Mouse (Mus musculus) kidney, adult 8-10 months (tissue): ENCODE measurements around the gene Gm49322.

ENCODE experiments used
- DNase-seq, 2 experiments: peaks; one replicate each; pipeline ENCODE4 v3.0.0; 2022

Gm49322 gene

DNA sequence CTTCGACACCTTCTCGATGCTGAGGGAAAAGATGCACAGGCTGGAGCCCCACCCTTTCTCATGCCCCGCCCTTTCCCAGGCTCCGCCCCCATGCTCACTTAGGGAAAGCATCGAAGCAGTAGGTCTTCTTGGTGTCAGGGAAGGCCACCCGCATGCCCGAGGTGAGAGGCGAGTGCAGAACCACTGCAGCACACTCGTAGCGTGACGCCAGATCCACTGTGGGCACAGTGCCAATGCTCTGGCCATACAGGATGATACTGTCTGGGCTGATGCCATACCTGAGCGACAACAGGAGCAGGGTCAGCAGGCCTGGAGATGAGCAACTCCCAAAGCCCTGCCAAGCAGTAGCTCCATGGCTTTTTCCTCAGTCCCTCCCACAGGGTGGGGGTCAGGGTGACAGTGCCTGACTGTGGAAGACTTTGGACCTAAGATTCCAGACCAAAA, 21.8 kb upstream of the Gm49322 start:
- DNase-seq = peak; percentile 77 to 78

DNA sequence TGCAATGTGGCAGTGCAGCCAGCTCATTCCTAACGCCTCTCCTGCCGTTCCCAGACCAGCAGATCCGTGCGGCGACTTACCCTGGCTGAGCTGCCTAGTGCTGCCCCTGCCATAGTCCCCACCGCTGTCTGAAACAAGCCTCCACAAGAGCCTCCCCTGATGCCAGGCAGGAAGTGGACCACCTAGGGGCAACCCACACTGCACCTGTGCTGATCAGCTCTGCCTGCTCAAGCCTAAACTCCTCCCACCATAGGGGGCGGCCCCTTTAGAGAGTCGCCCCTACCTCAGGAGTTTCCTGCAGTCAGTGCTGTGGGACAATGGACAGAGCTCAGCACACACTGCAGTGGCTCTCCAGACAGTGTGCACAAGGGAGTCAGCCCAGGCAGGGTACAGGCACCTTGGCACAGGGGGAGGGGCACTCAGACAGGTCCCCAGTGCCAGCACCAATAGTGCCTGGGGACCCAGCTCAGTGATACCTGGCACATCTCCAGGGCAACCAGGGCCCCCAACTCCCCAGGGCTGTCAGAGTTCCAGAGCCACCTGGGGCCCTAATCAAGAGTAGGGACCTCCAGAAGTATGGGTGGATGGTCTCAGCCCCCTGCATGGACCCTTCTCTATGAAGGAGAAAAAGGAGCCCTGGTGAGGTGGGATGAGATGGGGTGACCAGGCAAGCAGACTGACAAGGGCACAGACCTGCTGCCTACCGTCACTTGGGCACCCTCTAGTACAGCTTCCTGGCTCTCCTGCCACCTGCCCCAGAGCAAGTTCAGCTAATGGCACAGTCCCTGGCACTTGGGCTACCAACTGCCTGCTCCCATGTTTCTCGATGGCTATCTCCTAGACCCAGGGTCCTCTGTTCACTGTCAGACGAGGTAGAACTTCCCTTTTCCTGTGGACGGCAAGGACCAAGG, 20.9 kb upstream of the Gm49322 start:
- no peak for DNase-seq

- DNase-seq = no peak
Observed at GRCm38 (mm10) chr10:80585581-80585980, 20.2 kb upstream of the Gm49322 start.

DNA sequence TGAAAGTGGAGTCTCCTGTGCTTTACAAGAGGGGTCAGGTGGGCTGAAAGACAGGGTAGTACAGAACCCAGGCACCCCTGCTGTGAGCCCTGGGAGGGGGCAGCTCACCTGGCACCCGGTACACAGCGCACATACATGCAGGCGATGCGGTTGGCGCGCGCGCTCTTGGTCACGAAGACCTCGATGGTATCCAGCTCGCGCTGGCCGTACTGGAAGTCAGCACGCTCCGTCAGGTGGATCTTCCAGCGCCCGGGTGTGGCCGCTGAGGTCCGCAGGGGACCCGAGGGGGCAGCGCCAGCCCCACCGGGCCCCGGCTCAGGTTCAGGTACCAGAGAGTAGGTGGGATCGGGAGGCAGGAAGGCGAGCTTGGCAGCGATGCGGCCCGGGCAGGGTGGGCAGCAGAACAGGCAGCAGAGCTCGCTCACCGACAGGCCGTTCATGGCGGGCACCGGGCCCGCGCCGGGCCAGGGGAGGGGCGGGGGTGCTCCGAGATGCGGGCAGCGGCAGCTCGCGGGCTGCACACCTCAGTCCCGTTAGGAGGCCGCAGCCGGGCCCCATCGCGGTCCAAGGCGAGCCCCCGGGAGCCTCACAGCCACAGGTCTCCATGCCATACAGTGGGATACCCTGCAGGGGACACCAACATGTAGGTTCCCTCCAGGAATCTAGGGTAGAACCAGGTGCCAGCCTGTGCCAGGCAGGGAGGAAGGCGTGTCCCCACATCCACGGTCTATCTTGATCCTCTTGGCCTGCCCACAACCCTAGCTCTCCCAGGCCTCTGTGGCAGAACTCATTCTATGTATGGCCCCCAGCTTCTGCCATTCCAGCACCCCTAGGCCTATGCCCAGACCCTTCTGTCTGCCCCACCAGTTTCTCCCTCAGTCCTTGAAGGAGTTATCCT, 19.2 kb upstream of the Gm49322 start:
- no peak for DNase-seq

GRCm38 (mm10) chr10:80587305-80587657, 18.5 kb upstream of the Gm49322 start:
- peak; percentile 51 to 53 for DNase-seq

GRCm38 (mm10) chr10:80589127-80589878, 16.5 kb upstream of the Gm49322 start:
- DNase-seq = no peak

DNA sequence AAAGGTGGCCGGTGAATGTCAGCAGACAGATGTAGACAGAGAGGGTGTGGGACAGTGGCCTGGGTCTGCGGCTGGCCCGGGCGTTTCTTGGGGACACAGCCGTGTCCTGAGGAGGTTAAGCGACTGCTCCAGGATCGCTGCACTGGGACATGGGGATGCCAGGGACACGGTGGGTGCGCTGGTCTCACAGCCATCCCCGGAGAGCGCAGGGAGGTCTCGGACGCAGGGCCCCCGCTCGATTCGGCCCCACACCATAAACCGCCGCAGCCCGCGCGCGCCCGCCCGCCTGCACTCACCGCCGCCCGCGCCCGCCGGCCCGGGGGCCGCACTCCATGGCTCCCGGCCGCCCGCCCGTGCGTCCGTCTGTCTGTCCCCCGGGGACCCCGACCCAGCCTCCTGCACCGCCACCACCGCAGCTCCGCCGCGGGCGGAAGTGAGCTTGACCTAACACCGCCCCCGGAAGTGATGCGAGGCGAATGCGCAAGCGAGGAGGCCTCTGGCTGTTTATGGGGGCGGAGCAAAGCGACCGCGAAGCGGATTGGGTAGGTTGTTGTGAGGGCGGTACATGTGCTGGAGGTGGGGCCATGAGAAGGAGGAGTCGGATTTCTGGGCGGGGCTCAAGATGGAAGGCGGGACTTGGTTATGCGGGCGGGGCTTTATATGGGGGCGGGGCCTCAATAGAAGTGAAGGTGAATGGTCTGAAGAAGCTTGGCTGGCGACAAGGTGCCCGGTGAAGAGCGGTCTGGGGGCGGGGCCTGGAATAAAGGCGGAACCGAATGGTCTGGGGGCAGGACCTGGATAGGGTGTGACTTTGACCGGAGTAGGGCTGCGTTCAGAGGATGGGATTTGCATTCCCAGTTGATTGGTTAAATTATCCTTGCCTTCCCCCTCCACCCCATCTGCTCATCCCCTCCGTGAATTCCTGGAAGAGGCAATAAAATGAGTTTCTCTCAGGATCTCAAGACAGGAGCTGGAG, 15.7 kb upstream of the Gm49322 start, which contains the start of gene Abhd17a:
TSS of gene Abhd17a (minus strand) at position 463 of the 976 bp plus-strand sequence.
- DNase-seq = peak; percentile 96

- no peak for DNase-seq
Observed at GRCm38 (mm10) chr10:80596318-80596717, 9.5 kb upstream of the Gm49322 start.

GRCm38 (mm10) chr10:80602698-80603325, 3.0 kb upstream of the Gm49322 start, which contains the start of the genes Scamp4 and Adat3:
Gene Scamp4 (plus strand): TSS chr10:80602872.
Gene Adat3 (plus strand): TSS chr10:80602880.
- DNase-seq = peak; percentile 92 to 96

DNA sequence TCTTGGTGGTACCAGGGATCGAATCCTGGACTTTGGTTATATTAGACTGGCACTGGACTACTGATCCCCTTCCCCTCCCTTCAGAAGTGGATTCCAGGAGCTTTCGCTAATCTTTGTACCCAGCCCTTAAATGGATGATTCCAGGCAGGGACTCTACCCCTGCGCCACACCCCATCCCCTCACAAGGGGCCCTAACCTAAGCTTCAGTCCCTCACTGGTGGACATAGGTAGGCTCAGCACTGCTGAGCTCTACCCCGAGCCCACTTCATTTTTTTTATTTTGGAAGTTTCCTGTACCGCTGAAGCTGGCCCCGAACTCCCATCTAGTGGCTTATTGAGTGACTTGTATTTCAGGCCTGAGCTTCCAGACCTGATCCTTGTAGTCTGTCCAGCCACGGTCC, 2.5 kb upstream of the Gm49322 start:
- DNase-seq = no peak

GRCm38 (mm10) chr10:80604001-80604509, 1.8 kb upstream of the Gm49322 start:
- DNase-seq = no peak

DNA sequence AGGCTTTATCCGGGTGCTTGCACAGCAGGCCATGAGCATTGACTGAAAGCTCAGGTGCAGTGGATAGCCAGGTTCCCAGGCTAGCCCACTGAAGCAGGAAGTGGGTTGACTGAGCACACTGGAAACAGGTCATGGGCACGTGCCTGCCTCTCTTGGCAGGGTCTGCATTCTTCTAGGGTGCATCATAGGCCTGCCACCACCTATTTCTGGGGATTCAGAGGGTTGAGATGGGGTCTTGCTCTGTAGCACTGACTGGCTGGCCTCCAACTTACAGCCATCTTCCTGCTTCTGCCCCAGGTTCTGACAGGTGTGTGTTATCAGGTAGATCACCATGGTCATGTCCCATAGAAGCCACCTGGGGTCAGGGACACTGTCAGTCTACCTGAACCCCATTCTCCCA, 833 bp upstream of the Gm49322 start:
- no peak for DNase-seq

DNA sequence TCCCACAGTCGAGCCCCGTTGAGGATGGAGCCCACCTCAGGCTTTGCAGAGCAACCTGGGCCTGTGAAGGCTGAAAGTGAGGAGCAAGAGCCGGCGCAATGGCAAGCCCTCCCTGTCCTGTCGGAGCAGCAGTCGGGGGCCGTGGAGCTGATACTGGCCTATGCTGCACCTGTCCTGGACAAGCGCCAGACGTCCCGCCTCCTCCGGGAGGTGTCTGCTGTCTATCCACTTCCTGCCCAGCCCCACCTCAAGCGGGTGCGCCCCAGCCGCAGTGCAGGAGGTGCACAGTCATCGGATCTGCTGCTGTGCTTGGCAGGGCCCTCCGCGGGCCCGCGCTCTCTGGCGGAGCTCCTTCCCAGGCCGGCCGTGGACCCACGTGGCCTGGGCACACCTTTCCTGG, 485 bp downstream of the Gm49322 start:
- no peak for DNase-seq

- DNase-seq = no peak
Observed at GRCm38 (mm10) chr10:80606737-80607350, 1.0 kb downstream of the Gm49322 start.

DNA sequence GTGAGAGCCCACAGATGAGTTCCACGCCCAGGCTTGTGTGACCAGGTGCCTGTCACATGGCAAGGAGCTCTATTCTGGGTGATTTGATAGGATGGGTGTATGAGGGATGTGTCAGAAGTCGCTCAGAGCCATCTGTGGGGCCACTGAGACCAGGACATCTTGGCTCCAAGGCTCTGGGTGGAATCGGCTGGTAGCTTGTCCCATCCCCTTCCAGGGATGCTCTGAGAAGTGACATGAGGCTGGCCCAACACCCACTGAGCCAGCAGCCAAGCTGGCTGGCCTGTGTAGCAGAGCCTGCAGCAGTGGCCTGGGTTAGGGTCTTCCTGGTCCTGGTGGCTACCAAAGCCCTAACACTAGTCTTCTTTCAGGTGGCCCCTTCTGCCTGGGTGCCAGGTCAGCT, 2.6 kb downstream of the Gm49322 start:
- no peak for DNase-seq

DNA sequence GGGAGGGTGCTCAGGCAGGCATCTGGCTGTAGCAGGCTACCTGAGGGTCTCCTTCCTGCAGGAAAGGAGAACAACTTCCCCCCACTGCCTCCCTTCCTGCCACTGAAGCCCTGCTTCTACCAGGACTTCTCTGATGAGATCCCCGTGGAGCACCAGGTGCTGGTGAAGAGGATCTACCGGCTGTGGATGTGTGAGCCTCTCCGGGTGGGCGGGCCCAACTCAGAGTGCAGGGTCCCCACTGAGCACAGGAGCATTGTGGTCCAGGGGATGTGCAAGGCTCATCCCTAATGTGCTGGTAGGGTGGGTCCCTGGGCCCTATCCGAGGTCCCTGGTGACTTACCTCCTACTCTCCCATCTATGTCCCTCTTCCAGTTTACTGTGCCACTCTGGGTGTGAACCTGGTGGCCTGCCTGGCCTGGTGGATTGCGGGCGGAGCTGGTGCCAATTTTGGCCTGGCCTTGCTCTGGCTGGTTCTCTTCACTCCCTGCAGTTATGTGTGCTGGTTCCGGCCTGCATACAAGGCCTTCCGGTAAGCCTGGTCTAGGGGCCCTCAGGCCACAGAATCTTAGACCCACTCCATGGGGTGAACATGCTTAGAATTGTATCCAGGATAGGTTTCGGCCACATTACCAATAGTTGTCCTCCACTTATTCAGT, 3.6 kb downstream of the Gm49322 start:
- DNase-seq = no peak

DNA sequence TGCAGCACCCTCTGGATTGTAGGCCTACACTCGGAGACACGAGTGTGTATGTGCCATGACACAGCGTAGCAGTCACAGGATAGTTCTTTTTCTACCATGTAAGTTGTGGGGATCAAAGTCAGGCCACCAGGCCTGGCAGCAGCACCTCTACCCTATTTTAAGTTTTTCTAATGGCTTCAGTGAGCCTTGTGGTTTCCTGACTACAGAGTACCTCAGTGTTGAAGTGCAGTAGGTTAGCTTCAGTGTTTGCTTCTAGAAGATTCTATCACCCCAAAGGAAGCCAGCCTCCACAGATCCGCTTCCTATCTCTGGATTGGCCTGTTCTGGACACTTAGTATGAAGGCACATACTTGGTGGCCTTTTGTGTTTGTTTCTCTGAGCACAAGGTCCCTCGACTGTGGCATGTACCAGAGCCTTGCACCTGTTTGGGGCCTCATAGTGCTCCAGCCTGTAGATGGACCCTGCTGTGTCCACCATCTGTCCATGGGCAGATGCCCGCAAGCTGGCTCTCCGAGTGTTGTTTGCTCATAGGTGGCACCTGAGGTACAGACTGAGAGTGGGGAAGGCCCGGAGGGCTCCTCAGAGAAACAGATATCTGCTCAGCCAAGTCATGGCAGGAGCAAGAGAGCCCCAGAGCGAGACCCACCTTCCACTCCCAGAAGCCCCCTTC, 4.4 kb downstream of the Gm49322 start:
- DNase-seq = no peak

GRCm38 (mm10) chr10:80611024-80611423, 5.2 kb downstream of the Gm49322 start:
- DNase-seq = peak in 1 of 2 experiments; percentile 59

GRCm38 (mm10) chr10:80611905-80612304, 6.1 kb downstream of the Gm49322 start:
- DNase-seq = no peak
